Mouse (Mus musculus) cerebellum, adult 9-10 months (tissue): Measurements from ENCODE around the gene Cabp1.

Experiments used
- DNase-seq: peaks from one replicate; pipeline ENCODE4 v3.0.0; 2022

Gene Cabp1

GRCm38 (mm10) chr5:115193669-115194625 is at the start of gene Cabp1:
Gene Cabp1, minus strand, starts transcription at chr5:115194381.
- peak; percentile 75 for DNase-seq

GRCm38 (mm10) chr5:115240191-115240590 is 46.0 kb upstream of the Cabp1 start:
- no peak for DNase-seq

GRCm38 (mm10) chr5:115238729-115239195 is 44.6 kb upstream of the Cabp1 start:
- DNase-seq = no peak

GRCm38 (mm10) chr5:115237803-115238728 is 43.9 kb upstream of the Cabp1 start:
- DNase-seq = peak; percentile 94

- peak; percentile 95 for DNase-seq
Measured at GRCm38 (mm10) chr5:115235786-115236263, 41.6 kb upstream of the Cabp1 start, which contains the start of gene Pop5. Gene Pop5, plus strand, starts transcription at chr5:115235836.

- no peak for DNase-seq
Measured at GRCm38 (mm10) chr5:115235323-115235771, 41.2 kb upstream of the Cabp1 start.

GRCm38 (mm10) chr5:115234519-115234918 is 40.3 kb upstream of the Cabp1 start:
- DNase-seq = no peak

GRCm38 (mm10) chr5:115233031-115233780 is 39.0 kb upstream of the Cabp1 start:
- no peak for DNase-seq

GRCm38 (mm10) chr5:115232516-115232915 is 38.3 kb upstream of the Cabp1 start:
- DNase-seq = no peak

- DNase-seq = no peak
Measured at GRCm38 (mm10) chr5:115231552-115232120, 37.5 kb upstream of the Cabp1 start.

GRCm38 (mm10) chr5:115230830-115231551 is 36.8 kb upstream of the Cabp1 start:
- no peak for DNase-seq

GRCm38 (mm10) chr5:115222485-115222884 is 28.3 kb upstream of the Cabp1 start:
- DNase-seq = no peak

- peak; percentile 81 for DNase-seq
Measured at GRCm38 (mm10) chr5:115220931-115221640, 26.9 kb upstream of the Cabp1 start.

- no peak for DNase-seq
Measured at GRCm38 (mm10) chr5:115217998-115218397, 23.8 kb upstream of the Cabp1 start.

GRCm38 (mm10) chr5:115215273-115216185 is 21.3 kb upstream of the Cabp1 start:
- DNase-seq = no peak

GRCm38 (mm10) chr5:115214864-115215263 is 20.7 kb upstream of the Cabp1 start:
- peak; percentile 83 for DNase-seq

- DNase-seq = no peak
Measured at GRCm38 (mm10) chr5:115212861-115213260, 18.7 kb upstream of the Cabp1 start.

- no peak for DNase-seq
Measured at GRCm38 (mm10) chr5:115212451-115212850, 18.3 kb upstream of the Cabp1 start.

- no peak for DNase-seq
Measured at GRCm38 (mm10) chr5:115210380-115210779, 16.2 kb upstream of the Cabp1 start.
